Mouse (Mus musculus) heart, postnatal 0 days (tissue): ENCODE measurements at regions not wholly inside any gene's neighbourhood (a gene's known extent, or its start where the extent isn't known, plus 50 kb on each side); places are given as distances from the start of the nearest gene placed in this dataset.

Experiments
- CTCF ChIP-seq: IDR thresholded peaks from 2 replicates; pipeline ENCODE4 v1.5.1; 2016; ENCODE audit warnings: antibody characterized with exemption, control low read depth, low read depth
- EP300 ChIP-seq: IDR thresholded peaks from 2 replicates; pipeline ENCODE4 v1.6.1; 2016; ENCODE audit warnings: antibody characterized with exemption, low read depth

GRCm38 (mm10) chr3:150233279-150233678, 1204.4 kb upstream of the Adgrl4 start:
- TF ChIP-seq CTCF (no peak), EP300 (no peak)
